Mouse (Mus musculus) ovary, postnatal 10 days (tissue): Measurements from ENCODE around the gene Fzd1.

Source experiments
- DNase-seq: peaks from one replicate; pipeline ENCODE4 v3.0.0; 2022; ENCODE audit warnings: low spot score

Fzd1 gene

DNA sequence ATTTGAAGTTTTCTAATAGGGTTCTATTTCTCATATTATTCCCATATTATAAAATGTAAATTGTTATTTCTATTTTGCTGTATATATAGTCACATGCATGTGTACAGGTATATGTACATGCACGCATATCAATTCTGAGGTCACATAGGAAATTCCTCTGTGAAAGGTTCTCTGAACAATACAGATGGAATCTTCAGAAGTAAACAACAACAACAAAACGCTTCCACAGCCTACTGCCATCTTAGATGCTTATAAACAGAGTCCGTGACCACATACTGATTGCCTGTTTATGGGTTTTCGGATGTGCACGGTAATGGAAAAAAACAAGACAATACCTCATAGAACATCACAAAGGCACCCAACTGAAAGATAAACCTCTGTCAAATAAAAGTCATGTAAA lies 4.7 kb downstream of the Fzd1 start:
- no peak for DNase-seq

DNA sequence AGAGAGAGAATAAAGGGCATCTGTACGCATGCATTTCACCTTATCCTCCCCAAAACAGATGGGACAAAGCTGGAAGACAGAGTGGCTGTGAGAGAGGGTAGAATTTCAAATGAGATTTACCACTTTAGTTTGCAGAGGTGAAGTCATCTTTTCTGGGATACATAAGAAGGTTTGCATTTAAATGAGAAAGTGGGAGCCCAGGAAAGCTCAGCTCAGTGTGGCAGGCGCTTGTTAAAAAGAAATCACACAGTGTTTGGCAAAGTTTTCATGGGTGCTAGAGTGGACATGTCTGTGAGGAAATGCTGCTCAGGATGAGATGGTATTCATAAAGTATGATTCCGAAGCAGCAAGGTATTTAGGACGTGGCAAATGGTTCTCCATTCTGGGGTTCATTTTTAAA lies 15.1 kb downstream of the Fzd1 start:
- no peak for DNase-seq

DNA sequence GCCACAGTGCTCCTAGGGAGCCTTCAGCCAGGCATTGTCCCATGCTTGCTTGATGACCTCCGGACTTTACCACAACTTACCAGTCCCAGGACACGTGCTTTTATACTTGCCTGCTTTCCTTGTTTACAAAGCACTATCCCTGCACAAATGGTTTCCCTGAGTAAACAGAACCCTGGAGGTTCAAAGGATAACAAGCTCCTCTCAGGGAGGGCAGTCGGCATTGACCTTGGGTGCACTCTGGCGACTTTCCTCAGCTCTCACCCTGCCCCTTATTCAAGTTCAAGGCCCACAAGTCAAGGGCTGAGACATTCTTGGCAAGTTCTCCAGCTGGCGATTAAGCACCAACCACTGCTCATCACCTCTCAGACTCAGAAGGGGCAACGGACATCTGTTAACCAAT lies 20.8 kb downstream of the Fzd1 start:
- no peak for DNase-seq

DNA sequence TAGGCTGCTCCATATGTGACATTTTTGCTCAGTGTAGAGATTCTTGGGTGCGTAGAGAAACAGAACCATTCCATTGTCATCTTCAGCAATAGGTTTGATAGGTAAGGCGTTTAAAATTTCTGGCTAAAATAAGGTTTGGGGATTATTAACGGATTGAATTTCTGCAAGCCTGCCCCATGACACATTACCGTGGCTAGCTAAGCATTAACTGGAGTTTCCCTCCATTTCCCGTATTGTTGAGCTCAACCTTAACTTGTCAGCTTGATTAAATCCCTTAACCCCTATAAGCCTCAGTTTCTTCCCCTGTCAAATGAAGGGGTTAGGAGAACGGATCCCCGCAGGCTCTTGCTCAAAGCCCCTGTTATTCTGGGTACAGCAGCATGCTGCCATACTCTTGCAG lies 22.4 kb downstream of the Fzd1 start:
- DNase-seq: no peak

DNA sequence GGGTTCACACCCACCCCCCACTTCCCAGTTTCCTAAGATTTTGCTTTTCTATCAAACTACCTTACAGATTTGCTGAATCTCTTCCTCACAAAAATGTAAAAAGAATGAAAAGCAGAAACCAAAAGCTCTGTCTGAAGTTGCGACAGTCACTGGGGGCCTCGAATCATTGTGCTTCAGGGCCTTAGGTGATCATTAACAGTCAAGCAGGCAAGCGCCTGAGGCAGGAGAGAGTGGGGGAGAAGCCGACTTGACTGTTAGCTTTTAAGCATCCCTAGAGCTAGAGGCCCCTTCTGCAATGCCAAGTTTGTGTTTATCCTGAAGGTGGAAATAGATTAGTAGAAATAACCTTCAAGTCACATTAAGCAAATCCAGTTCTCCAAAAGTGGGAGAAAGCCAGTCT lies 24.6 kb downstream of the Fzd1 start:
- DNase-seq: no peak

DNA sequence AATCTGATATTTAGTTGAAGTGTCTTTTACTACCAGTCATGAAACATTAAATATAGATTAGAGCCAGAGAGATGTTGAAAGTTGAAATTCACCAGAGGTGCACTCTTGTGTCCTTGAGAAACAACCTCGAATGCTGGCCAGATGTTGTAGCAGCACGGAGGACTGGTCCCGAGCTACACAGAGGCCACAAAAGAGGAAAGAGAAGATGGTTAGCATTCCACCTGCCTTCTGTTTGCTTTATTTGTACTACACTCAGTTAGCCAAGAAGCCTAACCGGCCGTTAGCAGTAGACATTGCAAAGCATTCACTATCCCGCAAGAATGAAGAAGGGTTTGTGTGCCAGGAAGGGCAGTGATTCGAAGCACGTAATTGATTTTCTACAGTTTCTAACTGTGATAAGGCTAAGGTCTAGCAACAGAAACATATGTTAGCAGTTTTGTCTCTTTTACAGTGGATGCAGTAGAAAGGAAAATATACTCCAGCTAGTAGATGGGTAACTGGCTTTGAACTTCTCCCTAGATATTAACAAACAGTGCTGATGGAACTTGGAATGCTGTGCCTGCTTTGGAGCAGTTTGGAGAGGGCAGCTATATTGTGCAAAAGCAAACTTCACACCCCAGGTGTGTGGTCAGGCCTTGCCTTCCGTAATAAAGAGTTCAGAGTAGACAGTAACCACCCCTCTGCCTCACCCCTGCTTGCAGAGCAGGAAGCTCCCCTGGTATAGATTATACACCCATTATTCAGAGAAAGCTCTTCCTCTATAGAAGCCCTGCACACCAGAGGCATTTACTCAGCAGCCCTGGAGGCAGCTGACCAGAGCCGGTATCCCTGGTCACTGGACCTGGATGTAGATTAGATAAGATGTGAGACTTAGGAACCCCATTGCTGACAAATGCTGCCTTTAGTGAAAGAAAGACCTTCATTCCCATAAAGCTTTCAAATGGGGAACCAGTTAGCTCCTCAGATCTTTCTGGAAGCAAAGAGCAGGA lies 25.3 kb downstream of the Fzd1 start:
- DNase-seq: no peak

DNA sequence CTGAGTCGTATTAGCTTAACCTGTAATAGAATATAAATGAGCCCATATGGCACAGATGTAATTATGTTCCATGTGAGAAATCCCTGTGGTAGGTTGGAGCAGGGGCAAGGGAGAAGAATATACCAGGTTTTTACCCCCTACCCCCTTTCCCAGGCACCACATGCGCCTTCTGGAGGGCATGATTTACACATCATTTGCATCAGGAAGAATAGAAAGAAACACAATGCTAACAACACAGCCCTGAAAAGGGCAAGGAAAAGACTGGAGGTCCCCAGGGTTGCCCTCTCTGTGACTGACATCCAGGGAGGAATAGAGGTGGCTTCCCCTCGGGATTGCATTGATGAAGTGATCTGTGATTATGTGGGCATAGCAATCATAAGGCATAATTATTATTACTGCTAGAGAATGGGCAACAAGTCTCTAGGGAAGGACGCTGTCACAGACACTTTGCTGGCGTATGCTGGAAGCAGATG lies 26.1 kb downstream of the Fzd1 start:
- no peak for DNase-seq

DNA sequence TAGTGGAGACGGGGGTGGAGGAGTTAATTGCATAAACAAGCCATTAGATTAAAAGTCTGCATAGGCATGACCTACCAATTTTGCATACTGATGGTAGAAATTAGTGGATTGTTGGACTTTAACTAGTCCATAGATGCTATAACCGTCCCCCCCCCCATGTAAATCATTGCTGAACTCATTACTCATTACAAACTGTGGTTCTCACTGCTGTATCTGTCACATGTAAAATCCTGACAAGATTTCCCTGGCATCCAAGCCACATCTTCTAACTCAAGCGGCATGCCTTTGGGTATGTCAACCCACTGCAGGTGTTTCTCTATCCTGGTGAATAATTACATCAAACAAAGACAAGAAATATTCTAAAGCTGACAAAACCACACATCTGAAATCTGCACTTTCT lies 26.8 kb downstream of the Fzd1 start:
- no peak for DNase-seq
